Mouse (Mus musculus): Measurements from ENCODE around the gene Gm14692.

The Gm14692 gene

DNA sequence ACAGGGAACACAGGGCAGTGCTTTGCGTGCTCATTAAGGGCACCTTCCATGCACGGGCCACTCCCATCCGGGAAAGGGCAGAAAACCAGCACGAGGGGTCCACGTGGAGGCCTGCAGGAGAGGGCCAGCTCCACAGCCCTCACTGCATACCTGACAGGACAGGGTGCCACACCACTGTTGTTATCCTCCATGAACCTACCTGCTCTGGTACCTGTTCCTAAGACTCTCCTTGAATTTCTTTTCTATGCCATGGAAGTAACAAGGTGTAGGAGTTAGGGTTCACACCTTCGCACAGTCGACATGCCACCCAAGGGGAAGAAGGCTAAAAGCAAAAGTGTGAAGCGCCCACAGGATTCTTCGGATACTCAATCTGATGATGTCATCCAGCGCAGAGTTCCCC lies at the start of gene Gm14692:
Gene Gm14692 (plus strand): TSS at position 301 of the 400 bp plus-strand sequence.
- DNase-seq (ENCODE audit: low spot score) = peak; percentile 2

DNA sequence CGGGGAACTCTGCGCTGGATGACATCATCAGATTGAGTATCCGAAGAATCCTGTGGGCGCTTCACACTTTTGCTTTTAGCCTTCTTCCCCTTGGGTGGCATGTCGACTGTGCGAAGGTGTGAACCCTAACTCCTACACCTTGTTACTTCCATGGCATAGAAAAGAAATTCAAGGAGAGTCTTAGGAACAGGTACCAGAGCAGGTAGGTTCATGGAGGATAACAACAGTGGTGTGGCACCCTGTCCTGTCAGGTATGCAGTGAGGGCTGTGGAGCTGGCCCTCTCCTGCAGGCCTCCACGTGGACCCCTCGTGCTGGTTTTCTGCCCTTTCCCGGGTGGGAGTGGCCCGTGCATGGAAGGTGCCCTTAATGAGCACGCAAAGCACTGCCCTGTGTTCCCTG lies 2.0 kb upstream of the Gm14692 start, which contains the start of gene Gm1140:
Gene Gm1140 (minus strand): TSS at position 101 of the 400 bp plus-strand sequence.
- peak; percentile 2 for DNase-seq (ENCODE audit: low spot score)
